Mouse (Mus musculus) thymus, postnatal 25 days (tissue): Measurements from ENCODE around the gene Prpsap1.
"Not testable (repeated sequence)": the region's sequence is repeated elsewhere in the genome, so short reads cannot be mapped to it uniquely, and the experiment has no call there.

Experiments
- DNase-seq: peaks from one replicate; pipeline ENCODE4 v3.0.0; 2022

Prpsap1 gene

DNA sequence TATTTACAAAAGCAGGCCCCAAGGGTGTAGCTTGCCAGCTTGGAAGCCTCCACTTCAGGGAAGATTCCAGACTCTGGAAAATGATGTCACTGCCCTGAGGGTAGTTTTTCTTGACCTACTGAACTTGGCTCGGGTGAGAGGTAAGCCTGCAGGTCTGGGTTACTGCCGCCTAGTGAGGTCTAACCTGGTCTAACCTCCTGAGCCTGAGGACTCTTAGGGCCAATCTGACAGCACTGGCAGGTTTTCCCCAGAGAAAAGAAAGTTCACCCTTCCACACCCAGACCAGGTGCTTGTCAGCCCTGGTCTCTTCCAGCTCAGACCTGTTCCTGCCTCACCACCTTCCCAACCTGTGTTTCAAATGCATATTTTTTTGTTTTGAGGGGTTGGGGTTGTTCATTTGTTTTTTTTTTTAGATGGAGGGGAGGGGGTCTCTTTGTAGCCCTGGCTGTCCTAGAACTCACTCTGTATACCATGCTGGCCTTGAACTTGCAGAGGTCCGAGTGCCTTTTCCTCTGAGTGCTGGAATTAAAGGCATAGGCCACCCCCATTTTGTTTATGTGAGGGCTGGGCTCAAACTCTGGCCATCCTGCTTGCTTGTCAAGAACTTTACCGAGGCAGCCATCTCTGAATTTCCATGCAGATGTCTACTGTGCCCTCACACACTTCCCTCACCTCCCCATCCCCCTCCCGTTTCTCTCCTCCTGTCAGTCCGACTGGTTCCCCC lies 67.0 kb downstream of the Prpsap1 start:
- no peak for DNase-seq

DNA sequence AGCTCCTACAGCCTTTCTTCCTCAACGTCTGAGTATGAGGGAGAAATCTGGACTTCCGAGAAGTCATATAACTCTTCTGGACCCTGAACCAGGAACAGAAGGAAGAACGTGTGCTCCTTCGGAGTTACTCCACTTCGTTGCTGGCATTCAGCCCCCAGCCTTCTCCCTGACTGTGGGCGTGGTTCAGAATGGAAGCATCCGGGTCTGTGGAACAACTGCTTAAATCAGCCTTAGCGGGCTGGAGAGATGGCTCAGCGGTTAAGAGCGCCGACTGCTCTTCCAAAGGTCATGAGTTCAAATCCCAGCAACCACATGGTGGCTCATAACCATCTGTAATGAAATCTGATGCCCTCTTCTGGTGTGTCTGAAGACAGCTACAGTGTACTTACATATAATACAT lies 67.7 kb downstream of the Prpsap1 start:
- not testable (repeated sequence) for DNase-seq

DNA sequence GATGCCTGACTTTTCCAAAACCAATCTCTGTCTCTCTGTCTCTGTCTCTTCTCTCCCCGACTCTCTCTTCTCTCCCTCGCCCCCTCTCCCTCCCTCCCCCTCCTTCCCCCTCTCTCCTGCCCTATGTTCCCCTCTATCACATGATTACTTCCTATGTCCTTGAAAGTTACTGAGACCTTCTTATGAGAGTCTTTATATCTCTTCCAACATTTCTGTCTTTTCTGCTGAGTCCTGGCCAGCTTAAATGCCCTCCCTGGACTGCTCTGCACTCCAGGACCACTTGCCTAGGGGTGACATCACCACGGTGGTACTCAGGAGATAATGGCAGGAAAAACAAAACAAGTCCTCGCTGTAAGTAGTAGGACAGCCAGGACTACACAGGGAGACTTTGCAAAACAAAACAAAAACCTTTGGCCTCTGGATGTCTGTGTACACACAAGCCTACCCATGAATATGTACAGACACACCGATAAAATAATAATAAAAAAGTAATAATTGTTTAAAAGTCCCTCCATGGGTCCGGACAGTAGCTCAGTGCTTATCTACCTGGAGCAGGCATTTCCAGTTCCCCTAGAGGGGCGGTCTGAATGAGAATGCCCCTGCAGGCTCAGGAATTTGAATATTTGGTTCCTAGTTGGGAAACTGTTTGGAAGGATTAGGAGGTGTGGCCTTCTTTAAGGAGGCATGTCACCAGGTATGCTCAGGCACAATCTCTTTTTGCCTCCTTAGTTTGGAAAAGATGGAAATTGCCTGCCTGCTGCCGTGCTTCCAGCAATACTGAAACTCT lies 69.2 kb downstream of the Prpsap1 start:
- DNase-seq: no peak

- DNase-seq: peak; percentile 55
These were observed 70.0 kb downstream of the Prpsap1 start for GRCm38 (mm10) chr11:116423782-116424620.

DNA sequence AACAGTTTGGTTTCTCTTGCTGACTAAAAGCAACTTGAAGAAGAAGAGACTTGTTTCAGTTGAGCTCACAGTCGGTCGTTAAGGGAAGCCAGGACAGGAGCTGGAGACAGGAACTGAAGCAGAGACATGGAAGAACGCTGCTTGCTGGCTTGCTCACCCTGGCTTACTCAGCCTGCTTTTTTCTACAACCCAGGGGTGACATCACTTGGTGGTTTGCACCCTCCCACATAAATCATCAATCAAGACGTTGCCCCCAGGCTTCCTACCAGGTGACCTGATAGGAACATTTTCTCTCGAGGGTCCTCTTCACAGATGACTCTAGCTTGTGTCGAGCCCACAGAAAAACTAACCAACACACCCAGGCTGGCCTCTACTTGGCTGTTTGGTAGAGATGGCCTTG lies 70.8 kb downstream of the Prpsap1 start:
- DNase-seq: no peak

DNA sequence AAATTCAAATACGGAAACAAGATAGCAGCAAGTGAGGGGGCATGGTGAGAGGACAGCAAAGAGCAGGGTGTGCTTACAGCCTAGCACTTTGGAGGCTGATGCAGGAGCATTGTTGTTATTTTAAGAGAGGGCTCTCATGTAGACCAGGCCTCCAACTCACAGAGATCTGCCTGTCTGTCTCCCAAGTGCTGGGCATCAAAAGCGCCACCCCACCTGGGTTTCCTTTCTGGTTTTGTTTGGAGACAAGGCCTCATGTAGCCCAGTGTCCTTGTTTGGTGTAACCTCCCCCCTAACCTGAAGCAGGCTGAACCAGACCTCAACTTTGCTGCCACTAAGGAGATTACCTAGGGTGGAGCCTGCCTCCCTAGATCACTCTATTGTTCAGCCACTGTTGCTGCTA lies 71.4 kb downstream of the Prpsap1 start:
- no peak for DNase-seq

DNA sequence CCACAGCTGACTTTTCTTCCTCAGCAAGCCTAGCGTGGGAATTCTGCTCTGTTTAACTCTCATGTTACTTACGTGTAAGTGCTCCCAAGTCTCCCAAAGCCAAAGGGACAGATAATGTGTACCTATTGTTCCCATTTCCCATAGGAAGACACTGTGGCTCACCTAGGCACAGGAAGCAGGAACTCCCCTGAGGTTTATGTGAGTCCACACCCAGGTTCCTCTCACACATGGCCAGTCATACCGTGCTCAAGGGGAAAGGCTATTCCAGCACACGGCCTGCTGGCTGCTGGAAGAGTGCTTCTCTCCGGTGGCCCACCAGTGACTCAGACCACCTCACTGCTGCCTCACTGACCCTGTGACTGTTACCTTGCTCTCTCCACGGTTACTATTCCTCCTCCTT lies 72.9 kb downstream of the Prpsap1 start:
- DNase-seq: no peak
